Mouse (Mus musculus): Measurements from ENCODE around the gene Kpna1.
A peak's percentile ranks its signal among the peaks of the same experiment; 100 is the strongest.
"Not testable (repeated sequence)": the region's sequence is repeated elsewhere in the genome, so short reads cannot be mapped to it uniquely, and the experiment has no call there.

Gene Kpna1

DNA sequence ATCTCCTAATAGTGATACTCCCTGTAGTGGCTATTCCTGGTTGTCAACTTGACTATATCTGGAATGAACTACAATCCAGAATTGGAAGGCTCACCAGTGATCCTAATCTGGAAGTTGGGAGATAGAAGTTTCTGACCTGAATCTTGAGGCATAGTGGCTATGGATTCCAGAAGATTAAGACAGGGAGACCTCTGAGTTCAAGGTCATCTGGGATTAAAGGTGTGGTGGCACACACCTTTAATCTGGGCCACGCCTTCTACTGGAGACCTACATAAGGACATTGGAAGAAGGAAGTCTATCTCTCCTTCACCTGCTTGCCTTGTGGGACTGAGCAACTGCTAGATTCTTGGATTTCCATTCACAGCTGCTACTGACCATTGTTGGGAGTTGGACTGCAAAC is at the start of gene Kpna1:
Gene Kpna1 (plus strand): TSS at position 301 of the 400 bp plus-strand sequence.
- DNase-seq, result not testable (repeated sequence)

DNA sequence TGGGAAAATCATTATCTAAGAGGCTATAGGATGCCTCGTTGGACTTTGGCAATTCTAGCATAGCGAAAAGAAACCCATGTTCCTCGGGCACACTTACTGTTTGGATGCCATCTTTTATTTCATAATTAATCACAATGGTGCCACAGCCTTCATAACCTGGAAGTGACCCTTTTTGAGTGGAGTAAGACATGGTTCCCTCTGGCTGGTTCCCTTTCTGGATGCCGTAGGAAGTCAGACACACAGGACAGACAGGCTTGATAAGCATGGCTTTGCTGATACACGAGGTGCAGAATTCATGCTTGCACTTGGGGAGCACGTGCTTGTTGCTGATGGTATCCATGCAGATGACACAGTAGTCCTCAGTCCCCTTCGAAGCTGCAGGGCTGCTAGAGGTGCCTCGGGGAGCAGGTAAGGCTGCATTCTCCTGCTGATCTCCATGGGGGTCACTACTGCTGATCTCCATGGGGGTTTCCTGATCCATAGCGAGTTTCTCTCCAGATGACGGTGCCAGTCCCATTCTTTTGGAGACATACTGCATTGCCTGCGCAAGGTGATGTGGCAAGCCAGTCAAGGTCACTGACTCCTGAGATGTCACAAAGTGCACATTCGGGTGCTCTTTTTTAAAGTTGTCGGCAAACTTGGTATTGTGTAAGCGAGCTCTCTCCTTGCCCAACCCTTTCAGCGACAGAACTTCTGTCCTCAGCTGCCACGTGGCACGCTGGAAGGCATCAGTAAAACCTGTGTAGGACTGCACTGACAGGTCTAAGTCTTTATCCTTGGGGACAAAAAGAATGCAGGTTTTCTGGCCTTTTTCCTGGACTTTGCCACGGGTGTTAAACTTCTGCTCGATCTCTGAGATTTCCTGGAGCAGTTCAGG is 46.1 kb upstream of the Kpna1 start:
- DNase-seq, result no peak

DNA sequence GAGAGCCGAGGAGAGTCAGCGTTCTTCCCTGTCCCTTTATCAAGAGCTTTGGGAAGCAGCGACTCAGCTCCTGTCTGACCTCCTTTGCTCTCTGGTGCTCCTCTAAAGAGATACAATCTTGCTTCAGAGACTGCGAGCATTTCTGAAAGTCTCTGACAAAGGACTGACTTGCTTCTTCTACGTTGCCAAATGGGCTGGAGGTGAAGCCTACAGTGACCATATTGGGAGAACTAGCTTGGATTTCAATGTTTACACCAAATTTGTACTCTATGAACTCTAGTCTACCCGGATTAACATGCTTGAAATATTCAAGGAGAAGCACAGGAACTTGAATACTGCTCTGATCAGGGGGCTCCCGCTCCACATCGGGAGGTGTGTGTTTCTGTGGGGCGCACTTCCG is 45.4 kb upstream of the Kpna1 start:
- no peak for DNase-seq

DNA sequence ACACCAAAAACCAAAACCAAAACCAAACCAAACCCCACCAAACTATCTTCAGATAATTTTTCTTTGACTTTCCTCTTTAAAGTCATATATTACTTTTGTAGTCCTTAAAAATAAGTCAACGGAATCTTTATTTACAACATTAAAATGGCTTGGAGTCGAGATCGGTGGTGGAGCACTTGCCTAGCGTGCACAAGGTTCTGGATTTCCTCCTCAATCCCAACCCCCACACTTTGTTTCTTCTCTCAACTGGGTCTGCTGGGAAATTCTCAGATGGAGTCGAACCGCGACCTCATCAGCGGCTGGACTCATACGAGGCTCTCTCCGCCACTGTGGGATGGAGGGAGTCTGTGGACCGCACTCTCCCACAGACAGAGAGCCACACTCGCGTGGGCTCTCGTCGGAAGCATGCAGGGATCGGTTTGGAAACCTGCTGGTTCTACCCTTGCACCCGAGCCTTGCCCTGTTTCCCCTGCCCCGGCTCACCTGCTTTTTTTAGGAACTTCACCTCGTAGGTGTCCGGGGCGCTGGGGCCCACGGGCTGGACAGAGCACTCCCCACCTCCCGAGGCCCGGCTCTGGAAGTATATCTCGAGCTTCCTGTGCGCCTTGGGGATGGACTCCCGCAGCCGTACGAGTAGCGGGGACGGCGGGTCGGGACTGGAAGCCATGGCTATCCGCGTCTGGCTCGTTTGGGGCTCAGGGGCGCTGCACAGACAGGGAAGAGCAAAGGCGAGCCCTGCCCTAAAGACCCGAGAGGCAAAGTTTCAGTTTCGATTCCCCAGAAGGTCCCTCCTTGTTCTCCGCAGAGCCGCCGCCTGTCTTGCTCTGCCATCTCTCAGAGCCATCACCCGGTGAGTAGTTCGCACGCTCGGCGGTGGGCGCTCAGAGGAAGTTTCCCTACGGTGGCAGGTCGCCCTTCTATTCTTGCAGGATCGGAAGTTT is 40.1 kb upstream of the Kpna1 start, which contains the start of the genes Parp9 and Dtx3l:
Gene Parp9 (plus strand): TSS at position 260 of the 941 bp plus-strand sequence.
Gene Dtx3l (minus strand): TSS at position 941 of the 941 bp plus-strand sequence.
- peak; percentile 74 to 79 for DNase-seq

DNA sequence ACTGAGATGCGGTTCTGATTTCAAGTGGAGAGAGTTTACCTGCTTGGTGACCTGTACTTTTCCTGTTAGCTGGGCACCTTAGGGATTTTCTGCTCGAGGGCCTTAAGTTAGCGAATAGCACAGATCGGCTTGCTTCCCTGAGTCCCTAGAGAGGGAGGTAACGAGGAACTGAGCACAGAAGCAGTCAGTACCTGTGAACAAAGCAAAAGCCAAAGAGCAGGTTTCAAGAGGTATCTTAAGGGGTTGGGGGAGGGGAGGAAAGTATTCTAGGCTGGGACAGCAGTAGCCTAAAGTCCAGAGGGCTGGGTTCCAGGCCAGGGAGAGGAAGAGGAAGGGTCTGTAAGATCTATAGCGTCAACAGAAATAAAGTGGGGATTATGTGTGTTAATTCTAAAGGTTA is 39.3 kb upstream of the Kpna1 start:
- DNase-seq, result no peak

DNA sequence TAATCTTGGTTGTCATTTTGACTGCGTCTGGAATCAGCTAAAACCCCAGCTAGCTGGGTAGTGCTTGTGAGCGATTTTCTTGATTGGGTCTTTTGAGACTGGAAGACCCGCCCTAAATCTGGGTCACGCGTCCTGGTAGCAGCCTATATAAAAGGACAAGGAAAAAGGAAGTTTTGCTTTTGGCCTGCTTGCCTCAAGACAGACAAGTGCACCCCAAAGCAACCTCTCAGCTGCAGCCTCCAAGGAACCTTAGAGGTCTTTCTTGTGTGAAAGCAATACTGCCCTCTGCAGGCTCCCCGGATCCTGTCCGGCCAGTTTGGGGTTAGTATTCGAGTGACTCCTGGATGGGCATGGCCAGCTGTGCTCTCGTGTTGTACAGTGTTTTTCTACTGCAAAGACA is 38.9 kb upstream of the Kpna1 start:
- DNase-seq, result peak; percentile 85 to 88

DNA sequence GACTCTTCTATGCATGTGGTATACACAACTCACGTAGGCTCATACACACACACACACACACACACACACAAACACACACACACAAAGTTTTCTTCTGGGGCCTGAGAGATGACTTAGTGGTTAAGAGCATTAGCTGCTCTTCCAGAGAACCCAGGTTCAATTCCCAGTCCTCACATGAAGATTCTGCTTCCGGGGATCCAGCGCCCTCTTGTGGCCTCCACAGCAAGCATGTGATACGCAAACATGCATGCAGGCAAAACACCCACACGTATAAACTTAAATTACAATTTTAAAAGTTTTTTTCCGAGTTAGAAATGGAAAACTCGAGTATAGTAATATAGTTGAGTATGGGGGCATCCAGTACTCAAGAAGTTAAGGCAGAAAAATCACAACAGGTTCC is 37.2 kb upstream of the Kpna1 start:
- peak; percentile 41 for DNase-seq

DNA sequence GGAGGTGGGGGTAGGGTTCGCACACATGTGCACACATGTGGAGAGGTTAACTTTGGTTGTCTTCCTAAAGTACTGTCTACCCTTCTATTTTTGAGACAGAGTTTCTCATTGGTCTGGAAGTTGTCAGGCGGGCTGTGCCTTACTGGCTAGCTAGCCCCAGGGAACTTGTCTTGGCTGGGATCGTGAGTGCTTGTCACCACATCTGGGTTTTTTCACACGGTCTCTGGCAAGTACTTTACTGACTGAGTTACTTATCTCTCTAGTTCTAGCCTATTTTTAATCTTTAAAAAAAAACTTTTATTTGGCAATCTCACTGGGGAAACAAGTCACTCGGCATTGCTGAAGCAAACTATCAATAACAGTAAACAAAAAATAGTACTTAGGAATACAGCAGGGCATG is 29.3 kb upstream of the Kpna1 start:
- DNase-seq, result no peak

GRCm38 (mm10) chr16:35951216-35951615 is 27.3 kb upstream of the Kpna1 start:
- no peak for DNase-seq

DNA sequence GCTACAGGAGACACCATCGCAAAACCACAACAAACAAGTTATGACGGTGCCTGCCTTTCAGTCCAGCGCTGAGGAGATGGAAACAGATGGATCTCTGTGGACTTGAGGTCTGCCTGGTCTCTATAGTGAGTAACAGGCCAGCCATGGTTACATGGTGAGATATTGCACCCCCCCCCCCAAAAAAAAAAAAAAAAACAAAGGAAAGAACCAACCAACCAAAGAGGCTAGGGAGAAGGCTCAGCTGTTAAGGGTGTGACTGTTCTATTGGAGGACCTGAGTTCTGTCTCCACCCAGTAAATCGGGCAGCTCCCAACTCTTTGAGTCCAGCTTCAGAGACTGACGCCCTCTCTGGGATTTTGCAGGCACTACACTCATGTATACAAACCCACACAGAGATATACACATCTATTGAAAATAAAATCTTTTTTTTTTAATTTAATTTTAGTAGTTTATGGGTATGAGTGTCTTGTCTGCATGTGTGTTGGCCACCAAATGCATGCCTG is 25.9 kb upstream of the Kpna1 start:
- no peak for DNase-seq

DNA sequence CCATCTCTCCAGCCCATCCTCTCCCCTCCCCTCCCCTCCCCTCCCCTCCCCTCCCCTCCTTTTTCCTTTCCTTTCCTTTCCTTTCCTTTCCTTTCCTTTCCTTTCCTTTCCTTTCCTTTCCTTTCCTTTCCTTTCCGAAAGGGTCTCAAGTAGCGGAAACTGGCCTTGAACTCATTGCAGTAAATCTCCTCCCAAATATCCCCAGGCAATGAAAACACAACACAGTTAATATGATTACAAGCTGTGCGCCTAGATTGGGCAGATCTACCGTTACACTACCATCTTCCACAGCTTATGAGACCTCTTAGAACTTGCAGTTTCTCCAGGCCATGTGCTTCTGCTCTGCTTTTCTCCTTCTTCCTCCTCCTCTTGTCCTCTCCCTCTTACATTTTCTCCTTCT is 12.6 kb upstream of the Kpna1 start:
- DNase-seq, result not testable (repeated sequence)

DNA sequence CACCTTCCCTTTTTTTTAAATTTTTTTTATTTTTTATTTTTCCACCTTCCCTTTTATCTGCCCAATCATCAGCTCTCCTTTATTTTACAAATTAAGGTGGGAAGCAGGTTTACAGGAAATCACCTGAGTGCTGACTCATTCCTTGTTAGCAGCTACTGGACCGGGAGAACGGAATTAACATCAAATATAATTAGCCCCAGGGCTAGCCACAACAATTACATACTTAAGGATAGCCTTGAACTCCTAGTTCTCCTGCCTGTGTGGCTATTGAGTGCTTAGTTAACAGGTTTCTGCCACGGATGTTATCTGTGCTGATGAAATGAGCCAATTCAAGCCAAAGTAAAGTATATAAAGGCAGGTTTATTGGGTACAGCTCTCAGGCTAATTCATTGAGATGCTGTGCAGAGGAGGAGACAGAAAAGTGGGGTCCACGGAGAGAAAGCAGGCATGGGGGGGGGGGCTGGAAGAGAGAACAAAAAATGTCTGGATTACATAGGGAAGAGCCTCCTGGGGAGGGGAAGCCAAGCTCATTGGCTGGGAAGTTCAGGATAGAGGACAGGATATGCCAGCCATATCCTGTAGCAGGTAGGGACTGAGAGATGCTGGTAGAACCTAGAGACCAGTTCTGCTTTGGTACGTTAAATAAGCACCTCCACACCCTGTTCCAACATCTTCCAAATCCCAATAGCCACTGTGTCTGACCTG is 12.0 kb upstream of the Kpna1 start:
- no peak for DNase-seq

DNA sequence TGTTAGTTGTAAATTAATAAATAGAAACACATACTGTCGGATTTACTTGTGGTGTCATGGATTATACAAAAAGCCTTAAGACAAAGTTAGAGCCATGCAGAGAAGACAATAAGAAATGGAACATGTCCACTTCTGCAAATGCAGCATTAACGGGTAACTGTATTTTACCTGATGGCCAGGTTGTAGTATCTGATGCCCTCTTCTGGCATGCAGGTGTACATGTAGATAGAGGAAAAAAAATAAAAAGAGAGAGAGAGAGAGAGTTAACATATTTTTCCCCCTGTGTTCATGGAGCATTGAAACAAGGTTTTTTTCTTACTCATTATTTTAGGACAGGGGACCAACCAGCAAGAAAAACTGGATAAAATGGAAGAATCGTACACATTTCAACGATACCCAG is 11.2 kb upstream of the Kpna1 start:
- no peak for DNase-seq

GRCm38 (mm10) chr16:35968149-35968548 is 10.4 kb upstream of the Kpna1 start:
- no peak for DNase-seq

DNA sequence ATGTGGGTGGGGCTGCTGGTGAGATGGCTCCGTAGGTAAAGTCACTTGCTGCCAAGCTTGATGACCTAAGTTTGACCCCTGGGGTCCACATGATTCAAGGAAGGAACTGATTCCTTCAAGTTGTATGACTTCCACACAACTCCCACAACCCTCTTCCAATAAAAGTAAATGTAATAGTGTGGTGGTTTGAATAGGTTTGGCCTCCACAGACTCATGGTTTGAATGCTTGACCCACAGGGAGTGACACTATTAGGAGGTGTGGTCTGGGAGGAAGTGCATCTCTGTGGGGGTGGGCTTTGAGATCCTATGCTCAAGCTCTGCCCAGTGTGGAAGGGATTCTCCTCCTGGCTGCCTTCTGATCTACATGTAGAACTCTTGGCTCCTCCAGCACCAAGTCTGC is 4.5 kb upstream of the Kpna1 start:
- no peak for DNase-seq

DNA sequence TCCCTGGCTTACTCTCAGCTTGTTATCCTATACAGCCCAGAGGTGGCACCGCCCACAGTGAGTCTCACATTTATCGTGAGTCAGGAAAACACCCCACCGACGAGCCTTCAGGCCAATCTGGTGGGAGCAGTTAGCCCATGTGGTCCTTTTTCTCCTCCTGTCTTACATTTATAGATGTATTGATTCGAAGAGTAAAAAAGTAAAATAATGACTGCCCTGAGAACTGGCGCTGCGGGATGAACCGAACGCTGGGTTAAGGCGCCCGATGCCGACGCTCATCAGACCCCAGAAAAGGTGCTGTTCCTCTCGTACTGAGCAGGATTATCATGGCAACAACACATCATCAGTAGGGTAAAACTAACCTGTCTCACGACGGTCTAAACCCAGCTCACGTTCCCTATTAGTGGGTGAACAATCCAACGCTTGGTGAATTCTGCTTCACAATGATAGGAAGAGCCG is 2.8 kb downstream of the Kpna1 start:
- peak; percentile 94 to 100 for DNase-seq

- no peak for DNase-seq
Observed at GRCm38 (mm10) chr16:35982506-35982901, 4.0 kb downstream of the Kpna1 start.

- DNase-seq, result peak; percentile 89 to 93
Observed at GRCm38 (mm10) chr16:35982902-35983516, 4.5 kb downstream of the Kpna1 start.

DNA sequence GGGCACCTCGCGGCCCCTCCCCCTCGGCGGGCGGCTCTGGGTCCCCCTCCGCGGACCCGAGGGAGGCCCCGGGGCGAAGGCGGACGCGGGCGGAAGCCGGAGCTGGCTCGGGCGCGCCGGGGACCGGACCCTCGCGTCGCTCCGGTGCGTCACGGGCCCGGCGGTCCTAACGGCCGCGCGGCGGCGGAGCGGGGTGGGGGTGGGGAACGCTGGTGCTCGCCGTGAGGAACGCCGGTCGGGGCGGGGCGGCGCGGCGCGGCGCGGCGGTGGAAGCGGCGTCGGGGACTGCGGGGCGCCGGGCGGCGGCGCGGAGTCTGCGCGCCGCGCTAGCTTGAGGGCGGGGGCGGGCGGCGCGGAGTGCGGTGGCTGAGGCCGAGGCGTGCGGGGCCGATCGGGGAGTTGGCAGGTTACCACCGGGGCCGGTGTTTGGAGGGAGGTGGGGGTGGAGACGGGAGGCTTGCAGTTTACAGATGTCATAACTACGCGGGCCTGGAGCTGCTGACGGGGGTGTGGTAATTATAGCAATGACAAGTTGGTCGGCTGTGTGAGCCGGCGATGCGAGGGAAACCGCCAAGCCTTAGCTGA is 5.1 kb downstream of the Kpna1 start:
- peak; percentile 43 to 66 for DNase-seq

DNA sequence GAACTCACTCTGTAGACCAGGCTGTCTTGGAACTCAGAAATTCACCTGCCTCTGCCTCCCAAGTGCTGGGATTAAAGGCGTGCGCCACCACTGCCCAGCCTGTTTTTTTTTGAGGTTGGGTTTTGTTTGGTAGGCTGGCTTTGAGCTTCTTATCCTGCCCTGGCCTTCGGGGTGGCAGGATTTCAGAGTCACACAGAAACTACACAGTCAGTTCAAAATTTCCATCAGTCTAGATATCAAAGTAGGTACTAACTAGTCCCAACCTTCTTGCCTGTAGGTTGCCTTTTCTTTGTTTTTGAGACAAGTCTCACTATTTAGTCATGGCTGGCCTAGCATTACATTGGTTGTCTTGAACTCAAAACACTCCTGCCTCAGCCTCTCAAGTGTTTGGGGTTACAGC is 5.9 kb downstream of the Kpna1 start:
- no peak for DNase-seq

- DNase-seq, result no peak
Observed at GRCm38 (mm10) chr16:35987930-35988329, 9.4 kb downstream of the Kpna1 start.

GRCm38 (mm10) chr16:35992391-35992790 is 13.8 kb downstream of the Kpna1 start:
- DNase-seq, result no peak
